Mouse (Mus musculus) layer of hippocampus, adult 2 months (tissue): ENCODE data around the gene Clec4d. TPM values are rescaled to one million over a fixed set of nuclear protein-coding genes. Genes with fewer than 3 reads are reported as not detected.
"Not testable (repeated sequence)": the region's sequence is repeated elsewhere in the genome, so short reads cannot be mapped to it uniquely, and the experiment has no call there.

Experiments
- DNase-seq, 2 experiments: peaks; one replicate each; pipeline ENCODE4 v3.0.0; 2022; ENCODE audit warnings: low spot score in 2 of 2
- H3K27ac ChIP-seq: fragments of 200-600 bp; 2 replicates; pipeline ENCODE4 v1.8.1; 2022
- H3K4me3 ChIP-seq: fragments of 200-600 bp; 2 replicates; pipeline ENCODE4 v1.8.1; 2022; ENCODE audit warnings: mild to moderate bottlenecking
- CTCF ChIP-seq: fragments of 200-600 bp; conservative IDR thresholded peaks from 2 replicates; pipeline ENCODE4 v1.8.1; 2022; ENCODE audit warnings: antibody characterized with exemption, mild to moderate bottlenecking, moderate library complexity
- total RNA-seq, 2 experiments: library from RNA; stranded (reverse); gene quantifications; 2 replicates each; pipeline ENCODE4 v1.2.3; 2021

Clec4d gene
- total RNA-seq, 2 experiments from 2014 or later = not detected

- Histone ChIP-seq H3K4me3 (no peak overlapping the region), H3K27ac (no peak overlapping the region)
- DNase-seq = peak; percentile 17 to 39
- TF ChIP-seq CTCF = no peak
These were observed 17.5 kb downstream of the Clec4d start for GRCm38 (mm10) chr6:123279443-123279842.

GRCm38 (mm10) chr6:123286311-123286710 is 24.4 kb downstream of the Clec4d start:
- DNase-seq = no peak
- TF ChIP-seq CTCF = no peak
- Histone ChIP-seq H3K27ac (no peak overlapping the region), H3K4me3 (no peak overlapping the region)

DNA sequence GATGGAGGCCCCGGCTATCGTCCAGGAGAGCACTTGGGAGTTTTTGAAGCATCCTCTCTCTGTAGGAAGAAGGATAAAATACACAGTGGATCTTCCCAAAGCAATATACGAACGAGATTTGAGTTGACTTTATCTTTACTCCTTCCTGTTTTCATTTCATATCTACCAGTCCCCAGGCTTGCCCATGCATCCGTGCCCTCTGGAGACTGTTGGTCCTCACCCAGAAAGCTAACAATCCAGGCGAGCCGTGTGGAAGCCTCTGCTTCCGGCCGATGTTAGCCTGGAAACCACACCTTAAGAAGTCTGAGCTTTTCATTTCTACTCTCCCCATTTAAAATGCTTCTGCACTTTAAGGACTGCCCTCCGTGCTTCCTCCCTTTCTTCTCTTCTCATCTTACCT is 27.0 kb downstream of the Clec4d start:
- no peak for DNase-seq
- no peak for TF ChIP-seq CTCF

DNA sequence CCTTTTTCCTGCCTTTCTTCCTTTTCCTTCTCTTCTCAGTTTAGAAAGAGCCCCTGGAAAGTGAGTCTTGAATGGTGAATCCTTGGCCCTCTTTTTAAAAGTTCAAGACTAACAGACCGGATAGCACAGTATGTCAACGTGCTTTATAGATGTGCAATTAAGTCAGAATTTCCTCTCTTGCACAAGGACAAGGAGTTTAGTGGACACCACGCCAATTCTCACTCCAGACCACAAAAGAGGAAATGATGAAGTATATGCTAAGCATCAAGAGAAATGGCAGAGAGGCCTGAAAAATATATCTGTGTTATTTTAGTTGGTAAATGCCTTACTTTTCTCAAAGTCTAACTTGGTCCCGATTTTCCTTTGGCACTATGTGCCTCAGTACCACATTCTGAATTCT is 27.8 kb downstream of the Clec4d start, which contains the start of gene Clec4e:
Gene Clec4e (minus strand): TSS at position 118 of the 400 bp plus-strand sequence.
- Histone ChIP-seq H3K27ac (no peak within 1 kb of the TSS), H3K4me3 (no peak within 1 kb of the TSS)
- no peak for DNase-seq
- TF ChIP-seq CTCF = no peak

More for the DNA sequence above, 27.0 kb downstream of the Clec4d start:
- H3K4me3 ChIP-seq = no peak overlapping the region
- H3K27ac ChIP-seq = no peak overlapping the region

DNA sequence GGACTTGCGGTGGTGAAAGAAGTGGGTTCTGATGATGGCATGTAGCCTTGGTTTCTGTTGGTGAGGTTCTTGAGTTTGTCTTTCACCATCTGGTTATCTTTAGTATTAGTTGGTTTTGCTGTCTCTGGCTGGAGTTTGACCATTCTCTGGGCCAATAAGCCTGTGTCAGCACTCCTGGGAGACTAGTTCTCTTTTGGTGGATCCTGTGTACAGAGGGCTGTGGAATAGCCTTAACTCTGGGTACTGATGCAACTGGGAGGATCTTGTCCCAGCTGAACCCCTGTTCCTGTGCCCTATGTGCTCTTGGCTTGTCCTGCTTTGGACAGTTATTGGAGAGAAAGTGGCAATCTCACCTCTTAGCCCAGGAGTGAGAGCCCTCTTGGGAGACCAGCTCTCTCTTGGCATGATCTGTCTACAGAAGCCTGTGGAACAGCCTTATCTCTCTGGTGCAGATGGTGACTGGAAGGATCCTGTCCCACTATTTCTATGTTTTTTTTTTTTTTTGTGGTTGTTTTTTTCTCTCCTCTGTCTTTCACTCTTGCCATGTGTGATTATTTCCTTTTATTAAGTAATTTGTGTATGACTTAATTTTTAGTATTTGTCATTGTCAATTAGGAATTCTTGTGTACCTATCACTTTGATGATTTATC is 31.0 kb downstream of the Clec4d start:
- H3K27ac ChIP-seq = no peak overlapping the region
- no peak for DNase-seq
- H3K4me3 ChIP-seq = no peak overlapping the region
- TF ChIP-seq CTCF = no peak

DNA sequence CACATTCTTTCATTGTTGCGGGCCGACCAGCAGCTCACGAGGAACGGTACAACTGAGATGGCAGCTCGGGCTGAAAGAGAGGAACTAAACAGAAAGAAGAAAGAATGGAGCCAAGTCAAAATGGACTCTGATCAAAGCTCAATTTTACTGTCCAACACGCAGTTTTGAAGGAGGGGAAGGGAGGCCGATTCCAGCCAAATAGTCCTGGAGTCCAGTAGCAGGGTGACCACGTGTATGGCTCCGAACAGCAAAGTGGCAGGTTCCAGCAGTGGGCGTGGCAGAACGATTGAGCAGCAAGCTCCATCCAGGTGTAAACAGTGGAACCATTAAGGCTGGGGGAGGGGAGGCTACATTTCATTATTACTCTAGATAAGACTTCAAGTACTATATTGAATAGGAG is 31.6 kb downstream of the Clec4d start:
- not testable (repeated sequence) for H3K4me3 ChIP-seq

GRCm38 (mm10) chr6:123296687-123297086 is 34.8 kb downstream of the Clec4d start:
- no peak overlapping the region for H3K27ac ChIP-seq
- DNase-seq = no peak
- H3K4me3 ChIP-seq = no peak overlapping the region
- no peak for TF ChIP-seq CTCF

More for the DNA sequence above, 31.6 kb downstream of the Clec4d start:
- H3K27ac ChIP-seq, DNase-seq: not testable (repeated sequence)

DNA sequence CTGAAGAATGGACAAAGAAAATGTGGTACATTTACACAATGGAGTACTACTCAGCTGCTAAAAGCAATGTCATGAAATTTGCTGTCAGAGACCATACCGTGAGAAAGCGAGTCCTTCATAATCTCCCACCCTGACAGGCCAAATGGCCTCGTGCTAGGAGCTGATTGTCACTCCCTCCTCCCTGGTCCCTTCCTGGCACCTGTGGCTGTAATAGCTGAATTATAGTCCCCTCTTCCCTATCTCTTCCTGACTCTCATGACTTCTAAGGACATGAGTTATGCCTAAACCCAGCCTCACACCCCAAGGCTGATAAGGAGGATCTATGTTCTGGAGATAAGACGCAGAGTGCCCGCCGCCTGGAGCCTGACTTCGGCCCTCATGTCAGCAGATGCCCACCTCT is 44.4 kb downstream of the Clec4d start:
- DNase-seq, H3K4me3 ChIP-seq, H3K27ac ChIP-seq: not testable (repeated sequence)

- no peak for TF ChIP-seq CTCF
- Histone ChIP-seq H3K4me3 (no peak within 1 kb of the TSS), H3K27ac (no peak within 1 kb of the TSS)
These were observed 46.1 kb downstream of the Clec4d start, which contains the start of gene Vmn2r19 for GRCm38 (mm10) chr6:123308033-123308432. TSS of gene Vmn2r19 (plus strand) at chr6:123308333.

More at GRCm38 (mm10) chr6:123308033-123308432, 46.1 kb downstream of the Clec4d start, which contains the start of gene Vmn2r19:
- no peak for DNase-seq

Other genes with a start within 250 kb of the Clec4d start
- gene Clec4b1, start 212.1 kb upstream of the Clec4d start, total RNA-seq = not detected
- 1 to 10 TPM; 1.1 to 2.8 TPM for gene Clec4a2, start 155.7 kb upstream of the Clec4d start, total RNA-seq
- gene Clec4b2, start 89.2 kb upstream of the Clec4d start, total RNA-seq = not detected
- not detected for gene Clec4n, start 32.3 kb upstream of the Clec4d start, total RNA-seq
- gene Clec4e, start 27.8 kb downstream of the Clec4d start, total RNA-seq = not detected
- not detected for gene Vmn2r19, start 46.2 kb downstream of the Clec4d start, total RNA-seq
- not detected for gene Vmn2r20, start 156.0 kb downstream of the Clec4d start, total RNA-seq